Mouse (Mus musculus) ES-E14 (cell line): Measurements from ENCODE around the gene Ppp1r13b. TPM values are rescaled to one million over a fixed set of nuclear protein-coding genes. Genes with fewer than 3 reads are reported as not detected.

ENCODE experiments used
- DNase-seq: peaks from one replicate; pipeline ENCODE4 v3.0.0-alpha.2; 2013; ENCODE audit warnings: low read depth, low spot score
- H3K27ac ChIP-seq: 2 replicates; pipeline ENCODE4 v1.5.1; 2012; ENCODE audit warnings: low read depth, mild to moderate bottlenecking, low read length, moderate library complexity, mixed read lengths; ENCODE audit not compliant: poor library complexity, insufficient read depth, severe bottlenecking
- H3K36me3 ChIP-seq: 2 replicates; pipeline ENCODE4 v1.6.1; 2012; ENCODE audit warnings: mild to moderate bottlenecking, low read length, moderate library complexity, mixed read lengths; ENCODE audit not compliant: control insufficient read depth, poor library complexity, insufficient read depth, severe bottlenecking
- H3K4me1 ChIP-seq, 2 experiments: fragments of 150-350 bp in 1 of 2; sonication (generic) in 1 of 2; 2 replicates each; pipeline ENCODE4 v1.6.1; 2012; ENCODE audit warnings: low read length in 2 of 2, mild to moderate bottlenecking in 1 of 2, mixed read lengths in 1 of 2; ENCODE audit not compliant: control insufficient read depth in 2 of 2, insufficient read depth in 2 of 2, poor library complexity in 1 of 2
- H3K4me3 ChIP-seq, 2 experiments: fragments of 150-350 bp in 1 of 2; sonication (generic) in 1 of 2; 2 replicates each; pipeline ENCODE4 v1.5.1; 2012; ENCODE audit warnings: low read length in 2 of 2, low read depth in 1 of 2, mild to moderate bottlenecking in 1 of 2, mixed read lengths in 1 of 2; ENCODE audit not compliant: insufficient read depth in 1 of 2, poor library complexity in 1 of 2, severe bottlenecking in 1 of 2
- H3K9ac ChIP-seq: 2 replicates; pipeline ENCODE4 v1.6.1; 2012; ENCODE audit warnings: low read depth, mild to moderate bottlenecking, low read length, mixed read lengths; ENCODE audit not compliant: poor library complexity, insufficient read depth, severe bottlenecking
- H3K9me3 ChIP-seq: fragments of 150-350 bp; sonication (generic); 2 replicates; pipeline ENCODE4 v1.6.1; 2012; ENCODE audit warnings: low read depth, mild to moderate bottlenecking, low read length; ENCODE audit not compliant: control insufficient read depth, insufficient read depth
- CHD2 ChIP-seq: IDR thresholded peaks from 2 replicates; pipeline ENCODE4 v1.6.1; 2014; ENCODE audit warnings: mild to moderate bottlenecking, low read depth, low read length, inconsistent platforms
- HCFC1 ChIP-seq: IDR thresholded peaks from 2 replicates; pipeline ENCODE4 v1.6.1; 2012; ENCODE audit warnings: low read length, inconsistent platforms, borderline replicate concordance; ENCODE audit not compliant: insufficient read depth
- MAFK ChIP-seq: IDR thresholded peaks from 2 replicates; pipeline ENCODE4 v1.6.1; 2014; ENCODE audit warnings: mild to moderate bottlenecking, low read depth, low read length, inconsistent platforms; ENCODE audit not compliant: insufficient read depth
- ZC3H11A ChIP-seq: IDR thresholded peaks from 2 replicates; pipeline ENCODE4 v1.6.1; 2012; ENCODE audit warnings: low read depth, mild to moderate bottlenecking, inconsistent platforms, low read length, borderline replicate concordance
- ZNF384 ChIP-seq: IDR thresholded peaks from 2 replicates; pipeline ENCODE4 v1.6.1; 2012; ENCODE audit warnings: low read depth, low read length, inconsistent platforms
- in situ Hi-C, 2 experiments: fragments of 600-800 bp; cut with MboI; formaldehyde crosslinking; loops; one replicate each; pipeline ENCODE4 v1.15.1; 2025; ENCODE audit warnings: low sequenced_read_pairs in 2 of 2, inconsistent platforms in 1 of 2; ENCODE audit not compliant: unreplicated experiment in 2 of 2
- total RNA-seq: library from RNA; depleted of rRNA; stranded (reverse); fragments of 300-350 nt; gene quantifications from 2 replicates; pipeline ENCODE4 v1.2.3, GENCODE M21; 2012

The Ppp1r13b gene
- total RNA-seq, 1 experiment: 4.4 TPM

DNA sequence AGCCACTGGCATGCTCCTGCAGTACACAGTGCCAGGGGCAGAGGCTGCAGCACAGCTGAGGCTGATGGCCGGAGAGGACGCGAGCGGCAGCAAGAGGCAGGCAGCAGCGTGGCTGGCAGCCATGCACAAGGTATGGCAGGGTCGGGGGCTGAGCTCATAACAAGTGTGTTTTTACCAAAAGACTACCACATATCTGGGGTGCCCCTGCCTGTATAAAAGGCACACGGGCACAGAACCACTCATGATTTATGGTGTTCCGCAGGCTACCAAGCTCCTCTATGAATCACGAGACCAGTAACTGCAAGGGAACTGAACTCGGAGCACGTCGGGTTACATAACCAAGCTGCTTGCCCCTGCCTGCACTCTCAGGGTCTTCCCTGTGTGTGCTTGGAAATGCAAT lies 80.4 kb downstream of the Ppp1r13b start:
- TF ChIP-seq MAFK (no peak), HCFC1 (no peak), ZC3H11A (no peak), CHD2 (no peak), ZNF384 (no peak)
- Histone ChIP-seq H3K9ac (no peak overlapping the region), H3K27ac (no peak overlapping the region), H3K4me1 (no peaks in the 10 kb centered on the region), H3K9me3 (no peaks in the 10 kb centered on the region), H3K36me3 (peaks cover 41% of the 10 kb centered on the region), H3K4me3 (no peak overlapping the region)
- no peak for DNase-seq
- in situ Hi-C loops: no loop called here

DNA sequence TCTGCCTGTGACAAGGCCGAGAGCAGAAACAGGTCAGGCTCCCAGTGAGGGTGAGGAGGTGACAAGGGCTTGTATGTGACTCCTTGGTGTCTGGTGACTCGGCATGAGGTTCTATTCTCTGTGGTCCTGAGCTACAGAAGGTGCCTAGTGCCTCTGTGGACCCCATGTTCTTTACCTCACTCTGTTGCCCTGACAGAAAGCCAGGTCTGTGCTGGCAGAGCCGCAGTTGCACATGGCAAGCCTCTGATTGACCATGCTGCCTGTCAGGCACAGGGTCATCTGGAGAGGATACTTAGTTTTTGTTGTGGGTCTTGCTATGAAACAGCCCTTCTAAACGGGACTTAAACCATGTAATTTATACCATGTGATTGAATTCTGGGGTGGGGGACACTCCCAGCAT lies 86.0 kb downstream of the Ppp1r13b start:
- Histone ChIP-seq H3K9me3 (no peaks in the 10 kb centered on the region), H3K4me1 (peaks cover 2 to 6% of the 10 kb centered on the region in 2 experiments; a peak in 1 of 4 replicates), H3K27ac (no peak overlapping the region), H3K4me3 (no peak overlapping the region), H3K9ac (no peak overlapping the region), H3K36me3 (peaks cover 27% of the 10 kb centered on the region)
- TF ChIP-seq CHD2 (no peak), ZNF384 (no peak), MAFK (no peak), HCFC1 (no peak), ZC3H11A (no peak)
- in situ Hi-C loops: no loop called here
- DNase-seq: no peak

DNA sequence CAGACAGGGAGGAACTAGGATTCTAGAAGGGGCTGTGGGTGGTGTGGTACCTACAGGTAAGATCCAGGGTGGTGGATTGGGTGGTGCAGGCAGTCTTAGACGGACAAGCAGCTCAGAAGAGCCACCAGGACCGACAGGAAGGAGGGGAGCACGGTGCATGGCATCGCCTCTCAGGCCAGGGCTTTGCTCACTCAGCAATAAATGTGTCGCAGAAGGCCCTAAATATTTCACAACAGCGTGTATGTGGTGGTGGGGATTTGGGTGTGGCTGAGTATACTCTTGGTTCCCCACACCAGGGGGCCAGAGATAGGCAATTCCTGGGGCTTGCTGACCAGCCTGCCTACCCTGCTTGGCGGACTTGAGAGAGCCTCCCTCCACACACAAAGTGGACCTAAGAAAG lies 87.2 kb downstream of the Ppp1r13b start:
- Histone ChIP-seq H3K36me3 (peaks cover 23% of the 10 kb centered on the region), H3K4me1 (peaks cover 2 to 13% of the 10 kb centered on the region in 2 experiments; a peak in 2 of 4 replicates), H3K9me3 (no peaks in the 10 kb centered on the region), H3K9ac (no peak overlapping the region), H3K27ac (no peak overlapping the region), H3K4me3 (no peak overlapping the region)
- DNase-seq: no peak
- in situ Hi-C loops: no loop called here
- TF ChIP-seq MAFK: no peak
- TF ChIP-seq ZC3H11A: no peak
- TF ChIP-seq CHD2: no peak
- no peak for TF ChIP-seq HCFC1
- TF ChIP-seq ZNF384: no peak

DNA sequence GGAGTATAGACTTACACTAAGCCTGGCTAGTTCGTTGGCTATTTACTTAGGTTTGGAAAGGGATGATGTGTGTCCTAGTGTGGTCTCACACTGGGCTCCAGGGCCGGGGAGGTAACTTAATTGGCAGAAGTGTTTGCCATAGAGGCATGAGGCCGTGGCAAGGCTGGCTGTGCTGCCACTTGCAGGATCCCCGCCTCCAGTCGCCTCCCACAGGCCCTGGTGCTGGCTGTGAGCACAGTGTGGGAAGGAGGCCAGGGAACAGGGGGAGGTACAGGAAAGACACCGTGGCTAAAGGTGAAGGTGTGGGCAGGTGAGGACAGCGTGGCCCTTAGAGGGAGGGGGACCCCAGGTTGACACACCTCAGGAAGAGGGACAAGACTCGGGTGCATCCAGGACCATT lies 88.0 kb downstream of the Ppp1r13b start:
- H3K4me1 ChIP-seq: peaks cover 5 to 18% of the 10 kb centered on the region in 2 experiments; a peak in 2 of 4 replicates
- no peak overlapping the region for H3K9ac ChIP-seq
- in situ Hi-C loops: no loop called here
- no peak for DNase-seq
- no peak overlapping the region for H3K27ac ChIP-seq
- peaks cover 16% of the 10 kb centered on the region for H3K36me3 ChIP-seq
- TF ChIP-seq MAFK (no peak), CHD2 (no peak), ZC3H11A (no peak), ZNF384 (no peak), HCFC1 (no peak)
- H3K9me3 ChIP-seq: no peaks in the 10 kb centered on the region
- no peak overlapping the region for H3K4me3 ChIP-seq

DNA sequence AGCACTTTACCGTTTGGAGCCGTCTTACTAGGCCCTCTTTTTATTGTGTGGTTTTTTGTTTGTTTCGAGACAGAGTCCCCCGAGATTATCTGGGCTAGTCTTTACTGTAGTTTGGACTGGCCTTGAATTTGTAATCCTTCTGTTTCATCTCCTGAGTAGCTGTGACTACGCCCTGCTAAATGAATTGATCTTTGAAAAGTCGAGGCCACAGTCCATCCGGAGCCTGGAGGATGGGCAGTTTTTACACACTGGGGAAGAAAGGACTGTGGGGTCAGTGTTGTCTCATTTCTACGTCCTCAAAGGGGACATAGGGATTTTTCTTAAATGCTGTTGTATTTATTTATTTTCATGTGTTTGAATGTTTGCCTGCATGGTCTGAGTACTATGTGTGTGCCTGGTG lies 89.9 kb downstream of the Ppp1r13b start:
- H3K9ac ChIP-seq: no peak overlapping the region
- H3K4me1 ChIP-seq: peaks cover 7 to 19% of the 10 kb centered on the region in 2 experiments; a peak in 3 of 4 replicates
- in situ Hi-C loops: no loop called here
- H3K4me3 ChIP-seq: no peak overlapping the region
- no peak for DNase-seq
- H3K27ac ChIP-seq: no peak overlapping the region
- no peak for TF ChIP-seq HCFC1
- H3K9me3 ChIP-seq: no peaks in the 10 kb centered on the region
- H3K36me3 ChIP-seq: peaks cover 4% of the 10 kb centered on the region; the same call in 1 of the 2 replicates
